In genomic region chr11:85184082-85184481, GRCm38 (mm10) we compare ENCODE assay signal across 7 mouse cellular contexts. TPM values are rescaled to one million over a fixed set of nuclear protein-coding genes. Genes with fewer than 3 reads are reported as not detected.
DNase-seq lines count a peak whose midpoint lies in the region.

No protein-coding gene starts in this region.

- intact Hi-C loops in left cerebral cortex, postnatal 36 days (cut with DNase I), result loop anchor here (5.0 kb wide), 1 partner anchor 267 kb away; the partner anchor contains the start of gene Znhit3

- peak; percentile 22 for DNase-seq in left cerebral cortex, adult 11 months (ENCODE audit: low spot score)
- DNase-seq in left cerebral cortex, postnatal 36 days (ENCODE audit: low spot score in 2 of 2), result no peak
- DNase-seq in MN1 (ENCODE audit: low spot score), result peak; percentile 28
- DNase-seq in cerebellum, adult 18-20 months, result peak; percentile 59
- DNase-seq in heart, postnatal 4 days, result peak; percentile 49
- DNase-seq in lung, postnatal 36 days, result peak; percentile 86
- peak; percentile 14 to 29 for DNase-seq in thymus, adult 18-20 months

RNA-seq across cellular contexts. Expression of gene 1700125H20Rik, which starts 13.9 kb away (rescaled TPM):
- total RNA-seq in left cerebral cortex, postnatal 36 days (2021), result not detected
- total RNA-seq in heart, postnatal 4 days (2021), result under 1 TPM in 1 of 2 experiments, not detected in 1; 0.71 TPM

RNA-seq across cellular contexts. Expression of gene Usp32, which starts 44.1 kb away (rescaled TPM):
- total RNA-seq in left cerebral cortex, postnatal 36 days (2021), result 100 to 1,000 TPM; 111 to 117 TPM
- total RNA-seq in heart, postnatal 4 days (2021), result 10 to 100 TPM; 21.8 to 21.9 TPM

RNA-seq across cellular contexts. Expression of gene Appbp2, which starts 50.8 kb away (rescaled TPM):
- 10 to 100 TPM; 57.0 to 59.8 TPM for total RNA-seq in left cerebral cortex, postnatal 36 days (2021)
- 10 to 100 TPM; 39.2 to 40.0 TPM for total RNA-seq in heart, postnatal 4 days (2021)

Comparison
In these comparisons a context has a peak if more than half of its experiments do, and no peak if none do; other contexts are left out.
1. DNase-seq: peak in left cerebral cortex, adult 11 months (single experiment), MN1 (single experiment), cerebellum, adult 18-20 months (2 of 2), heart, postnatal 4 days (single experiment), lung, postnatal 36 days (single experiment) and thymus, adult 18-20 months (2 of 2); none in left cerebral cortex, postnatal 36 days (0 of 2).
2. RNA of gene Usp32, which starts 44.1 kb away (total RNA-seq): 111 to 117 TPM in left cerebral cortex, postnatal 36 days; 21.8 to 21.9 TPM in heart, postnatal 4 days; every median in the first group is over 4 times any median in the second.